Mouse (Mus musculus): Measurements from ENCODE around the gene Zfp108. TPM values are rescaled to one million over a fixed set of nuclear protein-coding genes. Genes with fewer than 3 reads are reported as not detected.
A peak's percentile ranks its signal among the peaks of the same experiment; 100 is the strongest.

The Zfp108 gene
- polyA plus RNA-seq, 1 experiment from 2014 or later: 3.4 TPM

GRCm38 (mm10) chr7:24300771-24301282 lies 46.2 kb downstream of the Zfp108 start, which contains the start of gene Zfp61:
Gene Zfp61, minus strand, starts transcription at chr7:24301232.
- H3K4me2 ChIP-seq (ENCODE audit: low read depth): peak within 1 kb of the TSS; percentile 90
- no peaks in the 10 kb centered on the region for H3K27me3 ChIP-seq (ENCODE audit: control insufficient read depth, insufficient read depth, low read length)
- peak within 1 kb of the TSS; percentile 62 for H3K9ac ChIP-seq (ENCODE audit: low read length)
- 2% methylated on average over 13 of the region's 13 CpGs for WGBS
- H3K9me3 ChIP-seq (ENCODE audit: control insufficient read depth, low read length): no peaks in the 10 kb centered on the region
- H3K27ac ChIP-seq (ENCODE audit: low read depth, low read length): 0 out of 2 replicates have a peak within 1 kb of the TSS, but pooled peaks have one; percentile 53
- H3K4me1 ChIP-seq (ENCODE audit: control insufficient read depth, insufficient read depth, low read length): peaks cover 9% of the 10 kb centered on the region
- ATAC-seq (ENCODE audit: insufficient read depth, low FRiP score, low TSS enrichment) (peak; percentile 49), DNase-seq (ENCODE audit: low spot score) (peak; percentile 78)
- H3K4me3 ChIP-seq (ENCODE audit: low read depth, low read length): peak within 1 kb of the TSS; percentile 75
- peaks cover 9% of the 10 kb centered on the region for H3K36me3 ChIP-seq (ENCODE audit: control insufficient read depth, insufficient read depth, low read length)

Other genes starting within 250 kb of the Zfp108 start
- not detected in 2 replicates for gene Vmn1r183, start 201.5 kb upstream of the Zfp108 start, polyA plus RNA-seq (2014; fragmentation: Nextera tagmentation; extraction: Ambion mirVana)
- 31.9 and 37.7 TPM in 2 replicates for gene Zfp180, start 172.9 kb upstream of the Zfp108 start, polyA plus RNA-seq (2014; fragmentation: Nextera tagmentation; extraction: Ambion mirVana)
- 3.6 and 4.4 TPM in 2 replicates for gene Zfp112, start 142.5 kb upstream of the Zfp108 start, polyA plus RNA-seq (2014; fragmentation: Nextera tagmentation; extraction: Ambion mirVana)
- 16.9 and 20.8 TPM in 2 replicates for gene Zfp235, start 120.6 kb upstream of the Zfp108 start, polyA plus RNA-seq (2014; fragmentation: Nextera tagmentation; extraction: Ambion mirVana)
- 3.8 and 4.3 TPM in 2 replicates for gene Zfp114, start 79.7 kb upstream of the Zfp108 start, polyA plus RNA-seq (2014; fragmentation: Nextera tagmentation; extraction: Ambion mirVana)
- 11.1 and 12.4 TPM in 2 replicates for gene Zfp111, start 43.4 kb upstream of the Zfp108 start, polyA plus RNA-seq (2014; fragmentation: Nextera tagmentation; extraction: Ambion mirVana)
- 4.8 and 5.5 TPM in 2 replicates for gene Zfp109, start 17.2 kb upstream of the Zfp108 start, polyA plus RNA-seq (2014; fragmentation: Nextera tagmentation; extraction: Ambion mirVana)
- 8.1 and 9.2 TPM in 2 replicates for gene Zfp93, start 15.6 kb downstream of the Zfp108 start, polyA plus RNA-seq (2014; fragmentation: Nextera tagmentation; extraction: Ambion mirVana)
- gene Zfp61, start 46.4 kb downstream of the Zfp108 start, polyA plus RNA-seq (2014; fragmentation: Nextera tagmentation; extraction: Ambion mirVana): 34.4 and 40.9 TPM in 2 replicates
- gene Zfp94, start 61.9 kb downstream of the Zfp108 start, polyA plus RNA-seq (2014; fragmentation: Nextera tagmentation; extraction: Ambion mirVana): 12.2 and 16.5 TPM in 2 replicates
- not detected in 2 replicates for gene Tescl, start 79.1 kb downstream of the Zfp108 start, polyA plus RNA-seq (2014; fragmentation: Nextera tagmentation; extraction: Ambion mirVana)
- not detected in 2 replicates for gene Lypd5, start 94.4 kb downstream of the Zfp108 start, polyA plus RNA-seq (2014; fragmentation: Nextera tagmentation; extraction: Ambion mirVana)
- 2.4 and 3.8 TPM in 2 replicates for gene Kcnn4, start 115.5 kb downstream of the Zfp108 start, polyA plus RNA-seq (2014; fragmentation: Nextera tagmentation; extraction: Ambion mirVana)
- gene Smg9, start 144.8 kb downstream of the Zfp108 start, polyA plus RNA-seq (2014; fragmentation: Nextera tagmentation; extraction: Ambion mirVana): 21.8 and 27.3 TPM in 2 replicates
- not detected in 2 replicates for gene Irgc1, start 197.5 kb downstream of the Zfp108 start, polyA plus RNA-seq (2014; fragmentation: Nextera tagmentation; extraction: Ambion mirVana)
- 1.5 and 2.2 TPM in 2 replicates for gene Plaur, start 207.7 kb downstream of the Zfp108 start, polyA plus RNA-seq (2014; fragmentation: Nextera tagmentation; extraction: Ambion mirVana)
- 6.9 and 8.1 TPM in 2 replicates for gene Cadm4, start 227.2 kb downstream of the Zfp108 start, polyA plus RNA-seq (2014; fragmentation: Nextera tagmentation; extraction: Ambion mirVana)

Measured in neural tube, embryonic 11.5 days (tissue).